Mouse (Mus musculus) testis, postnatal 10 days (tissue): ENCODE data around the gene Nr4a3.
A peak's percentile ranks its signal among the peaks of the same experiment; 100 is the strongest.

Experiments
- DNase-seq: peaks from one replicate; pipeline ENCODE4 v3.0.0; 2021; ENCODE audit warnings: low spot score

The Nr4a3 gene

GRCm38 (mm10) chr4:48116191-48116590 is 71.2 kb downstream of the Nr4a3 start:
- no peak for DNase-seq

- DNase-seq: peak; percentile 48
Measured at GRCm38 (mm10) chr4:48124416-48124772, 79.4 kb downstream of the Nr4a3 start.

GRCm38 (mm10) chr4:48124773-48125469 is 80.0 kb downstream of the Nr4a3 start, which contains the start of gene Stx17:
Gene Stx17 (plus strand): TSS chr4:48124915.
- DNase-seq: peak; percentile 95

GRCm38 (mm10) chr4:48130314-48130713 is 85.4 kb downstream of the Nr4a3 start:
- no peak for DNase-seq

GRCm38 (mm10) chr4:48131606-48132005 is 86.7 kb downstream of the Nr4a3 start:
- DNase-seq: no peak

DNA sequence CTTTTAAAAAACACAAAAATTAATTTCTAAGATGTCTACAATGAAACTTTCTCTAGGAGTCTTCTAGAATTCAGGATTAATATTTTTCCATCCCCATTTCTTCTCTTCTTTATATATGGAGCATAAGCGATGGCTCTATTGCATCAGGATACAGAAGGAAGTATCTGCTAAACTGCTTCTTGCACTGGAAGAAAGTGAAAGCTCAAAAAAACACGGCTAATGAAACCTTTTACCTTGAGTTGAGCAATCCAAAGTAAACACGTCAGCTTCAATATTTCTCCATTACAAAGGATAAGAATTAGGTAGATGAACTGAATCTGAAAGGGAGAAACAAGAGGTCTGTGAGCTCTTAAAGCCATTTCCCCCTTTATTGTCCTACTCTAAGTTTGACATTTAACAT is 87.8 kb downstream of the Nr4a3 start:
- DNase-seq: no peak
